Mouse (Mus musculus) retina, postnatal 7 days (tissue): ENCODE results near the gene Gm10184.
"Not testable (repeated sequence)": the region's sequence is repeated elsewhere in the genome, so short reads cannot be mapped to it uniquely, and the experiment has no call there.

ENCODE experiments used
- DNase-seq: peaks from one replicate; pipeline ENCODE4 v3.0.0-alpha.2; 2012; ENCODE audit warnings: low read depth, low spot score

Gm10184 gene

GRCm38 (mm10) chr17:89910349-89910748 is at the start of gene Gm10184:
Gm10184 (minus strand) TSS chr17:89910449.
- no peak for DNase-seq

- no peak for DNase-seq
Observed at GRCm38 (mm10) chr17:89933950-89934349, 23.7 kb upstream of the Gm10184 start.

GRCm38 (mm10) chr17:89907686-89908085 is 2.6 kb downstream of the Gm10184 start:
- no peak for DNase-seq

DNA sequence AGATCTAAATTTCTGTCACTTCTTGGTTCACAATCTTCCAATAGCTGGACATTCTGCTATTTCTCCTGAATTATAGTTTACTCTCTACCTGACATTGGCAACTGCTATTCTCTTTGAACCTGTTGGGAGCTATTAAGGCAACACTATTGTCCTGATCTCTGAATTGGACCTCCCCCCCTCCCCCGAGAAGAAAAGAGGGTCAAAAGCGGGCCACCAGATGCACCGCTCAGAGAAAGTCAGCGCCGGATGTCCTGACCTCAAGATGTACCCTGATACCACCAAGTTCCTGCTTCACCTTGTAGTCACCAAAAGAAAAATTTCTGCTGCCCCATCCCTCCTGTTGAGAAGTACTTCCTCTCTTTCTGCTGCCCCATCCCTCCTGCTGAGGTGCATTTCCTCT is 5.5 kb downstream of the Gm10184 start:
- not testable (repeated sequence) for DNase-seq

DNA sequence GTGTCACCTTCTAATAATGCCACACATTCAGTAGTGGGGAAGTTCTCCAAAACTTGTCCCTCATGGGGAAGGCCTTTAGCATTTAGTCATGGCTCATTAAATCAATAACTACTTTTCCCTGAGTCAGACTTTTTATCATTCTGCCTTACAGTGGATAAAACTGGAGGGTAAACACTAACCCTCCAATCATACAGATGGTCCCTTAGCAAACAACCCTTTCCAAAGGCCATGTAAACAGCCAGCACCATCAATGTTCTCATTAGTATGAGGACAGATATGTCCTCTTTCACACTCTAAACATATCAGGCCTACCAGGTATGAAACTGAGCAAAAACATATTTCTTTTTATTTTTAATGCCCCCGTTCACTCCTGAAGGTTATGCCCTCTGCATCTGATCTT is 7.5 kb downstream of the Gm10184 start:
- DNase-seq: no peak

DNA sequence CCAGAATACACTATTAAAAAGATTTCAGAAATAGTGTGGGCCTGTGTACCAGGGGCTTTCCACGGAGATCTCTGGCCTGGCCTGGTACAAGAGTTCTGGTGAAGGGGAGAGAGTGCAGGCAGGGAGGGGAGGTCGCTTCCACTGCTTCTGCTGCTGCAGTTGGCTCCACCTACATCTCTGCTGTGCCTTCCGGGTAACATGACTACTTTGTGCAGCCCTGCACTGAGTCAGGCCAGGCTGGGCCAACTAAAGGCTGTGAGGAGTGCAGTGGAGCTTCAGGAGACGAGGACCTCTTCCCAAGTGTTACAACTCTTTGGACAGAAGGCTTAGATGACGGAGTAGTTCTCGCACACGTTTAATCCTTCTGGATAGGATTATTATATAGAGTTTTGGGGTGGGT is 9.6 kb downstream of the Gm10184 start:
- no peak for DNase-seq

- DNase-seq: no peak
Observed at GRCm38 (mm10) chr17:89899813-89900212, 10.4 kb downstream of the Gm10184 start.

- no peak for DNase-seq
Observed at GRCm38 (mm10) chr17:89864996-89865395, 45.3 kb downstream of the Gm10184 start.
